Mouse (Mus musculus): ENCODE results near the gene Aftph. TPM values are rescaled to one million over a fixed set of nuclear protein-coding genes. Genes with fewer than 3 reads are reported as not detected.

Gene Aftph
- 43.2 TPM for polyA plus RNA-seq (2014; fragmentation: Illumina TruSeq; extraction: RNeasy Lipid Tissue Mini Kit (QIAGEN cat#74804); ENCODE audit: low read depth, low replicate concordance)

DNA sequence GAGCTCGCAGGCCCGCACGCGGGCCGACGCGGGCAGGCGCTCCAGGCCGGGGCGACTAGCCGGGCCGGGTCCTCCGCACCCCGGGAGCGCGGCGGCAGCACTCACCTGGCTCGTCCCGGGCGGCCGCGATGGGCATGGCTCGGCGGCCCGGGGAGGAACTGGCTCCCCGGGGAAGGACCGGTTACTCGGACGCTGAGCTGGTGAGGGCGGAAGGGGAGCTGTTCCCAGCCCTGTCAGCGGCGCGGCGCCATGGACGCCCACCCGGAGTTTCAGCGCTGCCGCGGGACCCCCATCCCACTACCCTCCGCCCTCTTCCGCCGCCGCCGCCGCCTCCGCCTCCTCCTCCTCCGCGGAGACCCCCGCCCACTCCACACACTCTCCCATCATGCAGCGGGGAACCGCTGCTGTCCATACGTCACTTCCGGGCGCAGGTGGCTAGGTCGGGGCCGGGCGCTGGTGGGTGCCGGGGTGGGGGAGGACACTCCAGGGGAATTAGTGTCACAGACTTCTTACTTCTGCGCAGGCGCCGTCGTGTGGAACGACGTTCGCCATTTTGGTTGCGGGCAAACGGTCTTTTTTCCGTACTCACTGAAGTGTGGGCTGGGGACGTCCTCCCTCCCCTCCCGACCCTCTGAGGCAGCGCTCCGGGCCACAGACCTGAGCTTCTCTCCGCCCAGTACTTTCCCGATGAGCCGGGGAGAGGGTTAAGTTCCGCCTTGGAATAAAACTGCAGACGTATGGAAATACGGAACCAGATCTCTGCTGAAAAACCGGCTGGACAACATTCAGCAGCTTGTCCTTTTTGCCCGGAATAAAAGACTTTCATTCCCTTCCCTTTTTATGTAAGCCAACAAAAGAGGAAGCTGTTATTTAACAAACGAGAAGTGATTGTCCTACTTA is at the start of gene Aftph:
Gene Aftph, minus strand, starts transcription at position 389 of the 900 bp plus-strand sequence.

Other genes with a start within 250 kb of the Aftph start
- 13.7 TPM for gene Sertad2, start 198.3 kb downstream of the Aftph start, polyA plus RNA-seq (2014; fragmentation: Illumina TruSeq; extraction: RNeasy Lipid Tissue Mini Kit (QIAGEN cat#74804); ENCODE audit: low read depth, low replicate concordance)
- 25.0 TPM for gene Lgalsl, start 89.5 kb upstream of the Aftph start, polyA plus RNA-seq (2014; fragmentation: Illumina TruSeq; extraction: RNeasy Lipid Tissue Mini Kit (QIAGEN cat#74804); ENCODE audit: low read depth, low replicate concordance)

Data from adipose tissue, adult 10 weeks (tissue).